ENCODE assay signal across 8 mouse cellular contexts in genomic region chrX:42342951-42343879, GRCm38 (mm10).
DNase-seq lines count a peak whose midpoint lies in the region; TF ChIP-seq lines count a peak whose summit lies in the region.

No protein-coding gene starts in this region.

- DNase-seq in left cerebral cortex, postnatal 4 days: peak; percentile 2
- DNase-seq in left cerebral cortex, adult 11 months (ENCODE audit: low spot score): no peak
- DNase-seq in c-Kit-positive CD71-negative TER-119-negative erythroid progenitor cells, embryonic 14.5 days (ENCODE audit: low read depth): peak; percentile 16
- DNase-seq in induced T-regulatory cell, adult 2 months (ENCODE audit: low read depth): peak; percentile 80
- peak; percentile 64 for DNase-seq in lung, postnatal 10 days
- peak; percentile 69 for DNase-seq in thymus, adult 2 months
- DNase-seq in ovary, postnatal 36 days (ENCODE audit: low spot score): no peak
- DNase-seq in spleen, postnatal 4 days (ENCODE audit: low spot score in 2 of 2): no peak

- intact Hi-C loops in left cerebral cortex, postnatal 4 days (cut with DNase I): no loop called here

- peak overlapping the region; percentile 73 for H3K27ac ChIP-seq in thymus, adult 2 months (ENCODE audit: control insufficient read depth, insufficient read depth, low read length)

- WGBS in thymus, adult 2 months: 13% methylated on average over 16 of the region's 16 CpGs

- no peak overlapping the region for H3K4me3 ChIP-seq in thymus, adult 2 months (ENCODE audit: control insufficient read depth, insufficient read depth, low read length)

- TF ChIP-seq POLR2A in thymus, adult 2 months (IDR thresholded peaks at IDR 0.05; ENCODE audit: control insufficient read depth, extremely low read depth, insufficient read depth, low read length, poor library complexity): no peak

- no peaks in the 10 kb centered on the region for H3K27me3 ChIP-seq in thymus, adult 2 months (ENCODE audit: control insufficient read depth, insufficient read depth, low read length)

- peaks cover 8% of the 10 kb centered on the region for H3K4me1 ChIP-seq in thymus, adult 2 months (replicated peaks; ENCODE audit: control insufficient read depth, insufficient read depth, low read length)

- H3K36me3 ChIP-seq in thymus, adult 2 months (ENCODE audit: control insufficient read depth, insufficient read depth, low read length): no peaks in the 10 kb centered on the region

- TF ChIP-seq CTCF in thymus, adult 2 months (IDR thresholded peaks at IDR 0.05; ENCODE audit: borderline replicate concordance, control insufficient read depth, extremely low read depth, insufficient read depth, low read length, poor library complexity): no peak

Comparison
In these comparisons a context has a peak if more than half of its experiments do, and no peak if none do; other contexts are left out.
1. DNase-seq: peak in left cerebral cortex, postnatal 4 days (single experiment), c-Kit-positive CD71-negative TER-119-negative erythroid progenitor cells, embryonic 14.5 days (single experiment), induced T-regulatory cell, adult 2 months (single experiment), lung, postnatal 10 days (single experiment) and thymus, adult 2 months (single experiment); none in left cerebral cortex, adult 11 months (single experiment), ovary, postnatal 36 days (single experiment) and spleen, postnatal 4 days (0 of 2).